Mouse (Mus musculus) spleen, postnatal 0 days (tissue): ENCODE measurements around the gene Colca2. TPM values are rescaled to one million over a fixed set of nuclear protein-coding genes. Genes with fewer than 3 reads are reported as not detected.

Experiments
- polyA plus RNA-seq: library from polyadenylated mRNA; unstranded; fragments of >200 nt; fragmentation: Nextera tagmentation; extraction: Ambion mirVana; gene quantifications from 2 replicates; pipeline ENCODE4 v1.2.1, GENCODE M21; 2015

Gene Colca2
- 1.4 and 1.7 TPM in 2 replicates for polyA plus RNA-seq

GRCm38 (mm10) chr9:51278500-51279381 lies at the start of gene Colca2:
TSS of gene Colca2 (minus strand) at chr9:51278569.

Other genes starting within 250 kb of the Colca2 start
- 0.34 TPM in 1 of 2 replicates, not detected in the other for gene Btg4, start 217.7 kb downstream of the Colca2 start, polyA plus RNA-seq
- gene Layn, start 201.5 kb downstream of the Colca2 start, polyA plus RNA-seq, result 2.8 and 3.2 TPM in 2 replicates
- gene 4833427G06Rik, start 176.5 kb downstream of the Colca2 start, polyA plus RNA-seq, result not detected in 2 replicates
- gene Gm32742, start 113.1 kb downstream of the Colca2 start, polyA plus RNA-seq, result 0.01 and 0.04 TPM in 2 replicates
- gene Pou2af1, start 64.9 kb downstream of the Colca2 start, polyA plus RNA-seq, result 6.2 and 7.7 TPM in 2 replicates
- gene 1810046K07Rik, start 50.3 kb upstream of the Colca2 start, polyA plus RNA-seq, result 0.12 and 0.19 TPM in 2 replicates